Mouse (Mus musculus) ES-E14 (cell line): ENCODE results near the gene Padi2. TPM values are rescaled to one million over a fixed set of nuclear protein-coding genes. Genes with fewer than 3 reads are reported as not detected.

ENCODE experiments used
- DNase-seq: peaks from one replicate; pipeline ENCODE4 v3.0.0-alpha.2; 2013; ENCODE audit warnings: low read depth, low spot score
- H3K27ac ChIP-seq: 2 replicates; pipeline ENCODE4 v1.5.1; 2012; ENCODE audit warnings: low read depth, mild to moderate bottlenecking, low read length, moderate library complexity, mixed read lengths; ENCODE audit not compliant: poor library complexity, insufficient read depth, severe bottlenecking
- H3K36me3 ChIP-seq: 2 replicates; pipeline ENCODE4 v1.6.1; 2012; ENCODE audit warnings: mild to moderate bottlenecking, low read length, moderate library complexity, mixed read lengths; ENCODE audit not compliant: control insufficient read depth, poor library complexity, insufficient read depth, severe bottlenecking
- H3K4me1 ChIP-seq, 2 experiments: fragments of 150-350 bp in 1 of 2; sonication (generic) in 1 of 2; 2 replicates each; pipeline ENCODE4 v1.6.1; 2012; ENCODE audit warnings: low read length in 2 of 2, mild to moderate bottlenecking in 1 of 2, mixed read lengths in 1 of 2; ENCODE audit not compliant: control insufficient read depth in 2 of 2, insufficient read depth in 2 of 2, poor library complexity in 1 of 2
- H3K4me3 ChIP-seq, 2 experiments: fragments of 150-350 bp in 1 of 2; sonication (generic) in 1 of 2; 2 replicates each; pipeline ENCODE4 v1.5.1; 2012; ENCODE audit warnings: low read length in 2 of 2, low read depth in 1 of 2, mild to moderate bottlenecking in 1 of 2, mixed read lengths in 1 of 2; ENCODE audit not compliant: insufficient read depth in 1 of 2, poor library complexity in 1 of 2, severe bottlenecking in 1 of 2
- H3K9ac ChIP-seq: 2 replicates; pipeline ENCODE4 v1.6.1; 2012; ENCODE audit warnings: low read depth, mild to moderate bottlenecking, low read length, mixed read lengths; ENCODE audit not compliant: poor library complexity, insufficient read depth, severe bottlenecking
- H3K9me3 ChIP-seq: fragments of 150-350 bp; sonication (generic); 2 replicates; pipeline ENCODE4 v1.6.1; 2012; ENCODE audit warnings: low read depth, mild to moderate bottlenecking, low read length; ENCODE audit not compliant: control insufficient read depth, insufficient read depth
- CHD2 ChIP-seq: IDR thresholded peaks from 2 replicates; pipeline ENCODE4 v1.6.1; 2014; ENCODE audit warnings: mild to moderate bottlenecking, low read depth, low read length, inconsistent platforms
- HCFC1 ChIP-seq: IDR thresholded peaks from 2 replicates; pipeline ENCODE4 v1.6.1; 2012; ENCODE audit warnings: low read length, inconsistent platforms, borderline replicate concordance; ENCODE audit not compliant: insufficient read depth
- MAFK ChIP-seq: IDR thresholded peaks from 2 replicates; pipeline ENCODE4 v1.6.1; 2014; ENCODE audit warnings: mild to moderate bottlenecking, low read depth, low read length, inconsistent platforms; ENCODE audit not compliant: insufficient read depth
- ZC3H11A ChIP-seq: IDR thresholded peaks from 2 replicates; pipeline ENCODE4 v1.6.1; 2012; ENCODE audit warnings: low read depth, mild to moderate bottlenecking, inconsistent platforms, low read length, borderline replicate concordance
- ZNF384 ChIP-seq: IDR thresholded peaks from 2 replicates; pipeline ENCODE4 v1.6.1; 2012; ENCODE audit warnings: low read depth, low read length, inconsistent platforms
- in situ Hi-C, 2 experiments: fragments of 600-800 bp; cut with MboI; formaldehyde crosslinking; loops; one replicate each; pipeline ENCODE4 v1.15.1; 2025; ENCODE audit warnings: low sequenced_read_pairs in 2 of 2, inconsistent platforms in 1 of 2; ENCODE audit not compliant: unreplicated experiment in 2 of 2
- total RNA-seq: library from RNA; depleted of rRNA; stranded (reverse); fragments of 300-350 nt; gene quantifications from 2 replicates; pipeline ENCODE4 v1.2.3, GENCODE M21; 2012

Gene Padi2
- total RNA-seq, 1 experiment, result 0.94 TPM

DNA sequence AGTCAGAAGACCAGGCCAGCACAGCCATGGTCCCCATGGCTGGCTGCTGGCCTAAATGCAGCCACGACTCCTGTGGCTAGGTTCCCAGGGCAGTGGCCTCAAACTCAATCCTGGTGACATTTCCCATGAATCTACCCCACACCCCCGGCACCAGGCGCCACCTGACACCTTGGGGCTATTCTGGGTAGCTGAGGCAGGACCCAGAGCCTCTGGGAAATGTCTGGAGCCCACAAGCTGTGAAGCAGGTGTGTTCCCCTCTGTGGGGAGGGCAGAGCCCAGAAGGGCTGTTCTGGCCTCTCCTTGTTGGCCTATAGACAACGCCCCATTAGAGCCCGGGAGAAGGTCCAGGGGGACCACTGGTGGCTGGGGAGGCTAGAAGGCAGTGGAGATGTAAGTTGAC is 16.4 kb downstream of the Padi2 start:
- in situ Hi-C loops, result no loop called here
- H3K9me3 ChIP-seq, result no peaks in the 10 kb centered on the region
- TF ChIP-seq CHD2 (no peak), ZNF384 (no peak), MAFK (no peak), ZC3H11A (no peak), HCFC1 (no peak)
- H3K9ac ChIP-seq, result no peak overlapping the region
- H3K36me3 ChIP-seq, result no peaks in the 10 kb centered on the region
- H3K4me3 ChIP-seq, result no peak overlapping the region
- DNase-seq, result no peak
- no peak overlapping the region for H3K27ac ChIP-seq
- no peaks in the 10 kb centered on the region for H3K4me1 ChIP-seq

DNA sequence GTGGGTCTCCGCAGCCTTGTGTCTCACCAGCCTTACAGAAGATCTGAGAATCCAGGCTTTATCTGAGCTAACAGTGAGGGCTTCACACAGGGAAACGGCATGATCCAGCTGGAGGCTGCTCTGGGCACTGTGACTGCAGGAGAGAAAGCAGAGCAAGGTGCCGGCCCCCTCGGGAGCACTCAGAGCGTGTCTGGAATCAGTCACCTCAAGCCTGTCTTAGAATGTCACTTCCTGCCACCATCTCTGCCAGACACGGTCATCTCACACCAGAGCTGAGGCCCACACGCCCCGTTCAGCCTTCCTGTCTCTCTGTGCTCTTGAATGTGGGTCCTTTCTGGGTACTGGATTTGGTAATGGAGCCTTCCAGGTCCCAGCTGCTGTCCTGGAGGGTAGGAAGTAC is 19.5 kb downstream of the Padi2 start:
- no peak overlapping the region for H3K4me3 ChIP-seq
- no peak overlapping the region for H3K9ac ChIP-seq
- H3K27ac ChIP-seq, result no peak overlapping the region
- no peaks in the 10 kb centered on the region for H3K36me3 ChIP-seq
- TF ChIP-seq CHD2 (no peak), ZC3H11A (no peak), ZNF384 (no peak), HCFC1 (no peak), MAFK (no peak)
- in situ Hi-C loops, result no loop called here
- DNase-seq, result no peak
- H3K4me1 ChIP-seq, result peaks cover 0 to under 1% of the 10 kb centered on the region in 2 experiments; a peak in 1 of 4 replicates
- no peaks in the 10 kb centered on the region for H3K9me3 ChIP-seq

GRCm38 (mm10) chr4:140928349-140928748 is 22.2 kb downstream of the Padi2 start:
- H3K4me3 ChIP-seq, result no peak overlapping the region
- no peak for DNase-seq
- TF ChIP-seq ZC3H11A (no peak), HCFC1 (no peak)
- in situ Hi-C loops, result no loop called here
- no peak overlapping the region for H3K27ac ChIP-seq
- H3K36me3 ChIP-seq, result no peaks in the 10 kb centered on the region
- no peak overlapping the region for H3K9ac ChIP-seq
- peaks cover 0 to 16% of the 10 kb centered on the region in 2 experiments; a peak in 2 of 4 replicates for H3K4me1 ChIP-seq
- H3K9me3 ChIP-seq, result no peaks in the 10 kb centered on the region

DNA sequence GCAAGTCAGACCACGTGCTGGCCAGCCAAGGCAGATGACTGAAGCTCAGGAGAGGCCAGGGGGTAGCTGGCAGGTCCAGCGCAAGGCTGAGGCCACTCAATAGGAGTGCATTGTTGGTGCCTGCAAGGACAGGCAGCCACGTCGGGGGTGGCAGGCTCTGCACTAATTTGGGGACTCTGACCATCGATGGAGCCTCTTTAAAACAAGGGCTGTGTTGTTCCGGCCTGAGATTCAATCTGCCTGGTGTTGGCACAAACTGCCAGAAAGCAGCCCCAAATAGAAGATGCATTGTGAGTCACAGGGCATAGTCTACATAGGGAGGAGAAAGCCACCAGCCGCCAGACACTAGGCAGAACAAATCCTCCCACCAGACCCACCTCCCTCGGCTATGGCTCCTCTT is 23.6 kb downstream of the Padi2 start:
- in situ Hi-C loops, result no loop called here
- DNase-seq, result no peak
- H3K4me3 ChIP-seq, result no peak overlapping the region
- TF ChIP-seq MAFK, result no peak
- no peak for TF ChIP-seq HCFC1
- TF ChIP-seq CHD2, result no peak
- TF ChIP-seq ZC3H11A, result no peak
- no peak for TF ChIP-seq ZNF384
- no peaks in the 10 kb centered on the region for H3K36me3 ChIP-seq
- no peak overlapping the region for H3K9ac ChIP-seq
- H3K4me1 ChIP-seq, result peaks cover 0 to 16% of the 10 kb centered on the region in 2 experiments; a peak in 2 of 4 replicates
- H3K9me3 ChIP-seq, result no peaks in the 10 kb centered on the region
- H3K27ac ChIP-seq, result no peak overlapping the region

- in situ Hi-C loops, result no loop called here
- H3K4me3 ChIP-seq, result no peak overlapping the region
- TF ChIP-seq HCFC1 (no peak), MAFK (no peak), CHD2 (no peak), ZC3H11A (no peak), ZNF384 (no peak)
- no peaks in the 10 kb centered on the region for H3K36me3 ChIP-seq
- H3K9ac ChIP-seq, result no peak overlapping the region
- peaks cover 0 to 16% of the 10 kb centered on the region in 2 experiments; a peak in 2 of 4 replicates for H3K4me1 ChIP-seq
- no peak overlapping the region for H3K27ac ChIP-seq
- DNase-seq, result no peak
- no peaks in the 10 kb centered on the region for H3K9me3 ChIP-seq
Observed at GRCm38 (mm10) chr4:140930900-140931470, 24.8 kb downstream of the Padi2 start.
